Mouse (Mus musculus) kidney, postnatal 14 days (tissue): Measurements from ENCODE around the gene Ccdc126.

ENCODE experiments used
- DNase-seq: peaks from one replicate; pipeline ENCODE4 v3.0.0; 2022; ENCODE audit warnings: mixed read lengths

The Ccdc126 gene

DNA sequence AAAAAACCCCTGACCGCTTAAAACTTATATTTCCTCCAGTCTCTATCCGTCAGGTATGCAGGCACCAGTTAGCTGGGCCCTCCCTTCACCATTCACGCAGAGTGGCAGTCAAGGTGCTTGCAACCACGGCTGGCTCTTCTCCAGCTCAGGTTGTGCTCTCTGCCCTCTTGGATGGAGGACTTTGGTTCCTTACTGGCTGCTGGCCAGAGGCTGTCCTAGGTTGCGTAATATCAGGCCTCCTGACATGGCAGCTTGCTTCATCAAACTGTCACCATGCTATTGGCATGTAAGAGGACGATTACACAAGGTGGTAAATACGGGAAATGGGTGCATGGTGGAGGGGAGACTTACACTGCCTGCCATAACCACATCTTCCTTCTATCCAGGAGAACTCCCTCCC, 30.8 kb downstream of the Ccdc126 start:
- DNase-seq: peak; percentile 79

DNA sequence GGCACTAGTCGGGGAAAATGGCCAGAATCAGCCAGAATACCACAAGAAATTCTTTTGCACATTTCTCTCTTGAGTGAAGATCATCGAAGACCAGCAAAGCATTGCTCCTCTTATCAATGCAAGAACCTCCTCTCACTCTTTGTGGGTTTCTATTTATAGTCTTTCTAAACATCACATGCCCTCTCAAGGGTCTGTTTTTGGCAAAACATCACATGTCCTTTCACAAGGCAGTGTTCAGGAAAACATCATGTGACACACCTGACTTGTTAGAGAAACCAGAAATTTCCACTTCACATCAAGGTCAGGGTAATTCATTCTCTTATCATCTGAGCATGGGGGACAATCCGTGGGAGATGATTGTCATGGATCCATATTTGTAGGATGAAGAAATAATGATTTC, 35.5 kb downstream of the Ccdc126 start:
- no peak for DNase-seq

DNA sequence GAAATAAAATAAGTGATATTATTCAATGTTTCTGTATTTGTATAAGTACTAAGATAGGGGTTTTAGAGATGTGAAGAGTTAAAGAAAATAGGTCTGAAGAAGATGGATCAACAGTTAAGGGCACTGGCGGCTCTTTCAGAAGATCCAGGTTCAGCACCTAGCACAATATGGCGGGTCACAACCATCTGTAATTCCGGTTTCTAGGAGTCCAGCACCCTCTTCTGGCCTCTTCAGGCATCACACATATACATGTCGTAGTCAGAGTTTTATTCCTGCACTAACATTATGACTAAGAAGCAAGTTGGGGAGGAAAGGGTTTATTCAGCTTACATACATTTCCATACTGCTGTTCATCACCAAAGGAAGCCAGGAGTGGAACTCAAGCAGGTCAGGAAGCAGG, 36.1 kb downstream of the Ccdc126 start:
- no peak for DNase-seq

DNA sequence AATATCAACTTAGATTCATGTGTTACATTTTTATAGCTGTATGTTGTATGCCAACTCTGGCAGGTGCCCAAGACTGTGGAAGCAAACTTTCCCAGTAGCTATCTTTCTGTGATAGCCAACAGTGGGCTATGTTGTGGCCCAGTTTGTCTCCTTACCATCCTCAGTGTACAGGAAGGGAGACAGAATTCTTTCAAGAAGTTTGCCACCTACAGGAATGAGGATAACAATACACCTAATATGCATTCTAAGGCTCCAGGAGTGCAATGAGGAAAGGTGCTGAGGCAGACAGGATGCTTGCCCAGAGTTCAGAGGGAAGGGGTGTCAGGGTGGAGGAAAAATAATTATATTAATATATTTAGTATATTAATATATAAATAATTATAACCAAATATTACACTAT, 41.3 kb downstream of the Ccdc126 start:
- DNase-seq: no peak

DNA sequence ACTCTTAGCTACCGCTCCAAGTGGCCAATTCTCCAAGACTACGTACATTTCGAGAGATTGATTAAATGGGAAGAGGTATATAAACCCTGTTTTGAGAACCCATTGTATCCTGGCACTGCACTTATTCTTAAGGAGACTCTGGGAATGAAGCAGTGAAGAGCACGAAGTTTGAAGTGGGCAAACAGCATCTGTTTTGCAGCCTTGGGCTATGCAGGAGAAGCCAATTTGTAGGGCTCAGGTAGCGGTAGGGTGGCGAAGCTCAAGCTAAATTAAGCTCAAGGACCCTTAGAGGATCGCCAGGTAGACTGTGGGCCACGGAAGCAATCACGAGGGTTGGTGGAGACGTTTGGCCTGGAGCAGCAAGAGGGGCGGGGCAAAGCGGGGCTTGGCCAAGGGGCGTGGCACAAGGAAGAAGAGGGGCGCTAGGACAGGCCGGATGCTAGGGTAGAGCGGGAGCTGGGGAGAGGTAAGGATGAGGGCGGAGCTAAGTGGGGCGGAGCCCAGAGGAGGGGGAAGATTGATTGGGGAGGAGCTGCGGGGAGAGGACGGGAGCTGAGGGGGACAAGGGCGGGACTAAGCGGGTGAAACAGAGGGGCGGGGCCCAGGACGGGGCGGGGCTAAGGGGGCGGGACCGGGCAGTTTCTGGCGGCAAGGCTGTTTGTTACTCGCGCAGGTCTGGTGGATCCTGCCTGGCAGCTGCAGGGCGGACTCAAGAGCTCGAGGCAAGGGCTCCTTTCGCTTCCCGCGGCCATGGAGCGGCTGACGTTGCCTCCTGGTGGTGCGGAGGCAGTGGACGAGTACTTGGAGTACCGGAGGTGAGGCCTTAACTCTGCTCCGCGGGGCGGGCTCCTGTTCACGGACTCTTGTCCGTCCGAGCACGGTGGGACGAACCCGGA, 48.3 kb downstream of the Ccdc126 start, which contains the start of gene Fam221a:
Gene Fam221a (plus strand): TSS at position 581 of the 896 bp plus-strand sequence.
- DNase-seq: peak; percentile 90

DNA sequence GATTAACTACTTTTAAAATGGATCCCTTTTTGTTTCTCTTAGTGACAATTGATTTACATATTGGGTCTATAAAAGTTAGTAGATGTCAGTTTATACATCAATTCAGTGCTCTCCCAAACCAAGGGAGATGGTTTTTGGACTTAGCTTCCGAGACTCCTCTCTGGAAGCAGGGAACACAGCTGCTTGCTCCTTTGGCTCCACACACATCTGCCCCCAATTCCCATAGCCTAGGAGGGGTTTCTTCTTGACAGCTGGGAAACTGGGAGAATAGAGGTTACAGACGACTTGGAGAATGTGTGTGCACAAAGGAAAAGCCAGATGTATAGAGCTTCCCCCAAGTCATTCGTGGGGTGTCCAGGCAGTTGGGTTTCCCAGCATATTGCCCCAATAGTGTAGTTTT, 49.1 kb downstream of the Ccdc126 start:
- no peak for DNase-seq

DNA sequence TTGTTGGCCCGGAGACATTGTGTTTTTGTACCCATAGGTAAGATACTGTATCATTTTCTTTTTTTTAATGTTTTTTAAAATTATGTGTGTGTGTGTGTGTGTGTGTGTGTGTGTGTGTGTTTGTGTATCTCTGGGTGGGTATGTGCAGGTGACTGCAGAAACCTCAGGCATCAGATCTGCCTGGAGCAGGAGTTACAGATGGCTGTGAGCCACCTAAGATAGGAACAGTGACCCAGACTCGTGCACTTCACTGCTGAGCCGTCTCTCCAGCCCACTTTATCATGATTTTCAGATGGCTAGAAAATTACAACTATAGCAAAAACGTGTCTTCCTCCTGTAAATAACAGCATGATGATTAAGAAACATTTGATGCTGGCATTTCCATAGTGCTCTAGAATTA, 53.6 kb downstream of the Ccdc126 start:
- no peak for DNase-seq

DNA sequence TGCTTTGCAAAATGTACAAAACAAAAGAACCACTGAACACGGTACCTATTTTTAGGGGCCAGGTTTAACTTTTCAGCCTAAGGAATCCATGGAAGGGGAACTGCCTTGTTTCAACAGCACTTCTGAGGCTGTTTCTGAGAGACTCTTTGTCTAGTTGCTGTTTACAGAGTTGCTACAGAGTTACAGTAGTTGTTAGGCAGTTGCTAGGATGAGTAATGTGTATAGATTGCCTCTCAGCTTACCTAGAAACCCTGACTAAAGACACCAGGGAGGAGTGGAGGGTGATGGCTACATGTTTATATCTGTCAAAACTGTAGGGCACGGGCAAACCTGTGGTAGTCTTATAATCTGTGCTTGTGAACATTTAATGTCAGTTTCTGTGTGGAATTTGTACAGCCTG, 54.9 kb downstream of the Ccdc126 start:
- no peak for DNase-seq

DNA sequence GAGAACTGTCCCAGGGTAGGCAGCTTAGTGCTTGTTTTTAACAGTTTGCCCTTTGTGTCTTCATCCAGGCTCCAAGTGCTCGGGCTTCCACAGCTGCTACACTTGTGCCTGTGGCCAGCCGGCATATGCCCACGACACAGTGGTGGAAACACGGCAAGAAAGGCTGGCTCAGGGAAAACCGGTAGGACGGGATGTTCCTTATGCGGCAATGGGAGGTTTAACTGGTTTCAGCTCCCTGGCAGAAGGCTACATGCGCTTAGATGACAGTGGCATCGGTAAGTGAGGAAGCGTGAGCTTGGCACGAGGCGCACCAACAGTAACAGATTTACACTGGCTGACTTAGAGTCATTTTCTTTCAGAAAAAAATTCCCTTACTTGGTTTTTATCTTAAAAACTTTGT, 59.3 kb downstream of the Ccdc126 start:
- DNase-seq: no peak
